8 mouse cellular contexts compared by ENCODE assay signal in the genomic region with DNA sequence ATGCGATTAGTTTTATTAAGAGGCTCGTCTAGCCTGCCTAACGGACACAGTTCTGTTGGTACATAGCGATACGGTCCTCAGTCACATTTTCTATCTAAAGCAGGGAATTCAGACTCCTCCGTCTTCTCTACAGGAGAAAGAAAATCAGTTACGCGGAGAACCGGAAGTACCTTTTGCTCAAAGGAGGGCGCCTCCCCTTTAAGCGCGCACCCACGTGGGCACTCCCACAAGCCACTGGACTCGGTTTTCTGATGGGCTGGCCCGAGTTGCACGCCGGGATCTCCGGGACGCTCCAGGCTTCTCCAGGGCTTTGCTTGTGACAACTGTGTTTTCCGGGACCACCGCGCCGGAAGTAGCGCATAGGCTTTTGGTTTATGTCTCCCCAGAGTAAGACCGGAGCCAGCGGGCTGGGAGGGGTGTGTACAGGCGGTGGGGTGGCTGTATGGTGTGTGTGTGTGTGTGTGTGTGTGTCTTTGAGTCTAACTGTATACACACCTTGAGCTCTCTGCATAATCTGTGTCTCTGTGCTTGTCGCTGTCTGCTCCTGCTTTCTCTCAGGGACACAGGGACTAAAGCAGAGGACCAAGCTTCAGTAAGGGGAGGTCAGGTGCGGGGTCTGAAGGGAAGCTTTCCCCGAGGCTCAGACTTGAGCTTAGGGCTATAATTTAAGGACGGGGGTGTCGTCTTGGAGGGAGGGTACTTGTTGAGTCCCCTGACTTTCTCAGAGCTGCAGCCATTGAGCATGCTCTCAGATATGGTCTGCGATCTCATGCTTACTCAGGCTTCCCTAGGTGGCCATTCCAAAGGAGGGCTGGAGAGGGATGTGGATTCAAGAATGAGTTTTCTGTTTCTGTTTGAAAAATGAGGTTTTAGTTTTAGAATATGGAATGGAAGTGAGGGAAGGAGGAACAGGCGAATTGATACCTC. TPM values are rescaled to one million over a fixed set of nuclear protein-coding genes. Genes with fewer than 3 reads are reported as not detected.
DNase-seq lines count a peak whose midpoint lies in the region; ATAC-seq and TF ChIP-seq lines count a peak whose summit lies in the region.

TSS of gene Zfp59 (plus strand) at position 285 of the 927 bp plus-strand sequence.

- H3K9me3 ChIP-seq in embryonic facial prominence, embryonic 15.5 days (replicated peaks), result no peaks in the 10 kb centered on the region
- no peaks in the 10 kb centered on the region for H3K9me3 ChIP-seq in kidney, embryonic 14.5 days (ENCODE audit: control insufficient read depth, low read length)
- no peaks in the 10 kb centered on the region for H3K9me3 ChIP-seq in limb, embryonic 15.5 days

- H3K4me3 ChIP-seq in bone marrow, adult 2 months (replicated peaks; ENCODE audit: control insufficient read depth, low read depth, low read length), result peak within 1 kb of the TSS; percentile 81
- H3K4me3 ChIP-seq in embryonic facial prominence, embryonic 15.5 days (replicated peaks), result peak within 1 kb of the TSS; percentile 57
- H3K4me3 ChIP-seq in kidney, embryonic 14.5 days (ENCODE audit: low read length), result peak within 1 kb of the TSS; percentile 56
- peak within 1 kb of the TSS; percentile 53 for H3K4me3 ChIP-seq in limb, embryonic 15.5 days

- 0 out of 2 replicates have a peak, but pooled peaks have one; percentile 31 for TF ChIP-seq POLR2A in bone marrow, adult 2 months (IDR thresholded peaks at IDR 0.05; ENCODE audit: borderline replicate concordance, control insufficient read depth, low read depth, low read length)

- no peaks in the 10 kb centered on the region for H3K36me3 ChIP-seq in embryonic facial prominence, embryonic 15.5 days
- H3K36me3 ChIP-seq in kidney, embryonic 14.5 days (ENCODE audit: control insufficient read depth, insufficient read depth, low read length), result no peaks in the 10 kb centered on the region
- H3K36me3 ChIP-seq in limb, embryonic 15.5 days, result no peaks in the 10 kb centered on the region

- no peaks in the 10 kb centered on the region for H3K4me1 ChIP-seq in bone marrow, adult 2 months (ENCODE audit: control insufficient read depth, insufficient read depth, low read length)
- peaks cover 7% of the 10 kb centered on the region; the same call in 1 of the 2 replicates for H3K4me1 ChIP-seq in embryonic facial prominence, embryonic 15.5 days
- 0 out of 2 replicates have a peak, but pooled peaks cover 4% of the 10 kb centered on the region for H3K4me1 ChIP-seq in kidney, embryonic 14.5 days (ENCODE audit: control insufficient read depth, insufficient read depth, low read length)
- no peaks in the 10 kb centered on the region for H3K4me1 ChIP-seq in limb, embryonic 15.5 days

- TF ChIP-seq CTCF in bone marrow, adult 2 months (IDR thresholded peaks at IDR 0.05; ENCODE audit: control insufficient read depth, insufficient read depth, low read length), result no peak

- peak; percentile 90 for DNase-seq in 416B (ENCODE audit: low read depth)
- peak; percentile 87 to 89 for DNase-seq in heart, adult 9 months (ENCODE audit: low spot score in 2 of 2)
- DNase-seq in monocyte, adult 2 months (ENCODE audit: low read depth in 1 of 2, low spot score in 2 of 2), result peak; percentile 20 to 52
- peak; percentile 82 to 85 for DNase-seq in spleen, postnatal 36 days (ENCODE audit: low spot score in 2 of 2)

- peak; percentile 95 for ATAC-seq in embryonic facial prominence, embryonic 15.5 days (ENCODE audit: insufficient number of reproducible peaks, low FRiP score, low TSS enrichment, low read depth)
- ATAC-seq in kidney, embryonic 14.5 days (ENCODE audit: low FRiP score, low TSS enrichment), result peak; percentile 98
- peak; percentile 95 for ATAC-seq in limb, embryonic 15.5 days (ENCODE audit: insufficient number of reproducible peaks, low FRiP score, low TSS enrichment, low read depth)

- H3K27ac ChIP-seq in bone marrow, adult 2 months (ENCODE audit: control insufficient read depth, insufficient read depth, low read depth, low read length, poor library complexity), result no peak within 1 kb of the TSS
- H3K27ac ChIP-seq in embryonic facial prominence, embryonic 15.5 days (replicated peaks), result peak within 1 kb of the TSS; percentile 85
- no peak within 1 kb of the TSS; the same call in 1 of the 2 replicates for H3K27ac ChIP-seq in kidney, embryonic 14.5 days (ENCODE audit: low read depth, low read length)
- peak within 1 kb of the TSS; percentile 86 for H3K27ac ChIP-seq in limb, embryonic 15.5 days

- no peaks in the 10 kb centered on the region for H3K27me3 ChIP-seq in embryonic facial prominence, embryonic 15.5 days
- no peaks in the 10 kb centered on the region for H3K27me3 ChIP-seq in kidney, embryonic 14.5 days (ENCODE audit: control insufficient read depth, insufficient read depth, low read length)
- no peaks in the 10 kb centered on the region for H3K27me3 ChIP-seq in limb, embryonic 15.5 days

- H3K9ac ChIP-seq in embryonic facial prominence, embryonic 15.5 days, result peak within 1 kb of the TSS; percentile 57
- peak within 1 kb of the TSS; percentile 60 for H3K9ac ChIP-seq in kidney, embryonic 14.5 days (ENCODE audit: low read depth, low read length)
- H3K9ac ChIP-seq in limb, embryonic 15.5 days, result peak within 1 kb of the TSS; percentile 42

- H3K4me2 ChIP-seq in embryonic facial prominence, embryonic 15.5 days (replicated peaks), result peak within 1 kb of the TSS; percentile 56
- H3K4me2 ChIP-seq in kidney, embryonic 14.5 days (replicated peaks; ENCODE audit: low read depth, low read length), result peak within 1 kb of the TSS; percentile 62
- peak within 1 kb of the TSS; percentile 59 for H3K4me2 ChIP-seq in limb, embryonic 15.5 days

- 4% methylated on average over 34 of the region's 34 CpGs for WGBS in bone marrow, adult 2 months
- 3% methylated on average over 34 of the region's 34 CpGs for WGBS in embryonic facial prominence, embryonic 15.5 days
- 3% methylated on average over 34 of the region's 34 CpGs for WGBS in kidney, embryonic 14.5 days
- 3% methylated on average over 34 of the region's 34 CpGs for WGBS in limb, embryonic 15.5 days

RNA-seq across cellular contexts. Expression of gene Zfp59, which starts in this region (rescaled TPM):
- polyA plus RNA-seq in bone marrow, adult 2 months (2011; ENCODE audit: insufficient read depth, insufficient read length, low replicate concordance, missing spikeins), result 0.95 and 1.2 TPM in 2 replicates
- 7.2 and 8.1 TPM in 2 replicates for polyA plus RNA-seq in embryonic facial prominence, embryonic 15.5 days (2015; fragmentation: Nextera tagmentation; extraction: Ambion mirVana)
- polyA plus RNA-seq in kidney, embryonic 14.5 days (2014; fragmentation: Nextera tagmentation; extraction: Ambion mirVana), result 4.2 and 9.0 TPM in 2 replicates
- 7.2 and 8.0 TPM in 2 replicates for polyA plus RNA-seq in limb, embryonic 15.5 days (2015; fragmentation: Nextera tagmentation; extraction: Ambion mirVana)

Comparison
In these comparisons a context has a peak if more than half of its experiments do, and no peak if none do; other contexts are left out.
1. DNase-seq: peak in every context shown above with its lines; median percentile 90 in 416B; 88 in heart, adult 9 months; 84 in spleen, postnatal 36 days; 36 in monocyte, adult 2 months.
2. H3K27ac ChIP-seq: peak in embryonic facial prominence, embryonic 15.5 days (single experiment) and limb, embryonic 15.5 days (single experiment); none in bone marrow, adult 2 months (single experiment) and kidney, embryonic 14.5 days (single experiment).
3. Peak in every context shown above with its lines, with median percentiles within 50 percentile points of each other: H3K4me3 ChIP-seq, ATAC-seq, H3K4me2 ChIP-seq and H3K9ac ChIP-seq.